Mouse (Mus musculus): ENCODE data around the gene Dus3l. TPM values are rescaled to one million over a fixed set of nuclear protein-coding genes. Genes with fewer than 3 reads are reported as not detected.

Gene Dus3l
- 34.0 and 36.5 TPM in 2 replicates for polyA plus RNA-seq (2015; fragmentation: Nextera tagmentation; extraction: Ambion mirVana)

GRCm38 (mm10) chr17:56764474-56765354, at the start of gene Dus3l:
Gene Dus3l, plus strand, starts transcription at chr17:56764757.
- peak; percentile 92 for DNase-seq (ENCODE audit: low spot score)

GRCm38 (mm10) chr17:56715360-56715759, 49.2 kb upstream of the Dus3l start:
- DNase-seq (ENCODE audit: low spot score), result no peak

- no peak for DNase-seq (ENCODE audit: low spot score)
Measured at GRCm38 (mm10) chr17:56715914-56716654, 48.5 kb upstream of the Dus3l start.

GRCm38 (mm10) chr17:56716655-56717362, 47.7 kb upstream of the Dus3l start:
- DNase-seq (ENCODE audit: low spot score), result peak; percentile 100

- peak; percentile 97 for DNase-seq (ENCODE audit: low spot score)
Measured at GRCm38 (mm10) chr17:56717363-56718058, 47.0 kb upstream of the Dus3l start, which contains the start of the genes Ndufa11 and Vmac. Gene Ndufa11, plus strand, starts transcription at chr17:56717767. Gene Vmac, minus strand, starts transcription at chr17:56718022.

- no peak for DNase-seq (ENCODE audit: low spot score)
Measured at GRCm38 (mm10) chr17:56722441-56722840, 42.1 kb upstream of the Dus3l start.

- no peak for DNase-seq (ENCODE audit: low spot score)
Measured at GRCm38 (mm10) chr17:56723419-56724161, 41.0 kb upstream of the Dus3l start.

- DNase-seq (ENCODE audit: low spot score), result no peak
Measured at GRCm38 (mm10) chr17:56727029-56727649, 37.4 kb upstream of the Dus3l start.

- DNase-seq (ENCODE audit: low spot score), result no peak
Measured at GRCm38 (mm10) chr17:56727659-56728058, 36.9 kb upstream of the Dus3l start.

- DNase-seq (ENCODE audit: low spot score), result no peak
Measured at GRCm38 (mm10) chr17:56728117-56728516, 36.4 kb upstream of the Dus3l start.

GRCm38 (mm10) chr17:56729151-56729550, 35.4 kb upstream of the Dus3l start:
- DNase-seq (ENCODE audit: low spot score), result no peak

- DNase-seq (ENCODE audit: low spot score), result no peak
Measured at GRCm38 (mm10) chr17:56729656-56730055, 34.9 kb upstream of the Dus3l start.

- peak; percentile 28 for DNase-seq (ENCODE audit: low spot score)
Measured at GRCm38 (mm10) chr17:56736534-56736933, 28.0 kb upstream of the Dus3l start.

GRCm38 (mm10) chr17:56738221-56738620, 26.3 kb upstream of the Dus3l start:
- no peak for DNase-seq (ENCODE audit: low spot score)

GRCm38 (mm10) chr17:56740118-56740787, 24.3 kb upstream of the Dus3l start:
- DNase-seq (ENCODE audit: low spot score), result no peak

GRCm38 (mm10) chr17:56740788-56741160, 23.8 kb upstream of the Dus3l start:
- no peak for DNase-seq (ENCODE audit: low spot score)

- no peak for DNase-seq (ENCODE audit: low spot score)
Measured at GRCm38 (mm10) chr17:56744173-56744572, 20.4 kb upstream of the Dus3l start.

GRCm38 (mm10) chr17:56751404-56752072, 13.0 kb upstream of the Dus3l start:
- peak; percentile 55 for DNase-seq (ENCODE audit: low spot score)

- no peak for DNase-seq (ENCODE audit: low spot score)
Measured at GRCm38 (mm10) chr17:56753452-56753851, 11.1 kb upstream of the Dus3l start.
